In the genomic region with DNA sequence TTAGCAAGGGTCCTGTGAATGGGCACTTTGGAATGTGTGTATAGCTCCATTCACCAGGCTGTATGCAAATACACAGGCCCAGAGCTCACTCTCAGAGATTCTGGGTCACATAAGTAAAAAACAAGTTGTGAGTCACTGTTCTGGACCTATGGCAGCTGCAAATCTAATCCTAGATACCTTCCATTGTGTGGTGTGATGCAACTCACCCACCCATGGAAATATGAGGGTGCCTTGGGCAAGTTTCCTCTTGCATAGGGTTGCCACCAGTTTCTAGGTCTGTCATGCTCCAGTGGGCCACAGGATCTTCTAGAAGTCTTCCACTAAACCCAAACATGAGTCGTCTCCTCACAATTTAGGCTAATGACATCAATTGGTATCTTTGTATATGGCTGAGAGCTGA, we compare ENCODE assay signal across 25 mouse cellular contexts. TPM values are rescaled to one million over a fixed set of nuclear protein-coding genes. Genes with fewer than 3 reads are reported as not detected.
DNase-seq lines count a peak whose midpoint lies in the region; ATAC-seq and TF ChIP-seq lines count a peak whose summit lies in the region.
"Had no signal": no experiment of that assay in that cellular context is flagged by ENCODE, and none has a peak within 500 bp of the region (broad histone marks: within the 10 kb centered on the region; RNA-seq: fewer than 3 reads in every experiment).

No protein-coding gene starts in this region.

- no peak for TF ChIP-seq POLR2A in myocyte (IDR thresholded peaks at IDR 0.05; ENCODE audit: insufficient read length, low read depth)

- no peak overlapping the region for H3ac ChIP-seq in myocyte (ENCODE audit: control insufficient read depth, insufficient read length)

- no peaks in the 10 kb centered on the region for H3K27me3 ChIP-seq in myocyte (ENCODE audit: control insufficient read depth, insufficient read depth, insufficient read length)
- H3K27me3 ChIP-seq: embryonic facial prominence, embryonic 12.5 days; forebrain, embryonic 13.5 days; forebrain, embryonic 15.5 days had no signal

- peak; percentile 26; the same call in 1 of the 2 replicates for ATAC-seq in granulocyte monocyte progenitor cell, adult 5-6 weeks (replicated peaks; ENCODE audit: poor library complexity, severe bottlenecking)
- ATAC-seq: activated CD4-positive, CD25-positive, alpha-beta regulatory T cell, adult 4 months; forebrain, embryonic 13.5 days; forebrain, embryonic 15.5 days; forebrain, postnatal 0 days had no signal

- no peaks in the 10 kb centered on the region for H3K79me2 ChIP-seq in myocyte (ENCODE audit: control insufficient read depth, insufficient read depth)

- DNase-seq in heart, adult 11 months, result peak; percentile 37
- no peak for DNase-seq in heart, adult 9 months (ENCODE audit: low spot score in 2 of 2)
- DNase-seq in Muller cell, postnatal 12 days (ENCODE audit: inconsistent ontology term), result peak; percentile 70
- no peak for DNase-seq in adrenal gland, adult (ENCODE audit: inconsistent age in 2 of 2, low spot score in 1 of 2)
- DNase-seq in frontal cortex, adult 2 months (ENCODE audit: extremely low spot score in 1 of 2, low spot score in 1 of 2), result no peak
- no peak for DNase-seq in lung, postnatal 36 days
- DNase-seq: adrenal gland, adult 8-10 months; adrenal gland, postnatal 14 days; adrenal gland, postnatal 36 days; cerebellum, adult 11-12 months; cerebellum, adult 2 months; cerebellum, adult 9-10 months; cerebellum, postnatal 10 days; cerebellum, postnatal 25 days; forebrain, postnatal 0 days had no signal

- H3K36me3 ChIP-seq in myocyte (ENCODE audit: control insufficient read depth, insufficient read depth), result no peaks in the 10 kb centered on the region
- H3K36me3 ChIP-seq: embryonic facial prominence, embryonic 10.5 days; embryonic facial prominence, embryonic 12.5 days; forebrain, embryonic 15.5 days; G1E had no signal

- H3K4me2 ChIP-seq in myocyte (ENCODE audit: low read depth), result no peak overlapping the region
- H3K4me2 ChIP-seq: embryonic facial prominence, embryonic 12.5 days; forebrain, embryonic 13.5 days; forebrain, embryonic 15.5 days had no signal

- H3K4me3 ChIP-seq in myocyte, result no peak overlapping the region
- H3K4me3 ChIP-seq: embryonic facial prominence, embryonic 10.5 days; embryonic facial prominence, embryonic 12.5 days; forebrain, embryonic 13.5 days; forebrain, embryonic 15.5 days had no signal

TF ChIP-seq in myocyte, 11 proteins besides CTCF, POLR2A, EP300 and RAD21:
- TF ChIP-seq TCF3 (IDR thresholded peaks at IDR 0.05; ENCODE audit: insufficient read length, low read depth) (no peak), TCF12 (IDR thresholded peaks at IDR 0.05; ENCODE audit: insufficient read depth, poor library complexity, severe bottlenecking) (no peak), E2F4 (IDR thresholded peaks at IDR 0.05; ENCODE audit: insufficient read depth) (no peak), CEBPB (IDR thresholded peaks at IDR 0.05; ENCODE audit: insufficient read depth, poor library complexity, severe bottlenecking) (peak; percentile 77), MYOD1 (IDR thresholded peaks at IDR 0.05; ENCODE audit: control insufficient read depth in 1 of 3, insufficient read length in 2 of 3, low read depth in 2 of 3) (no peak)

RNA-seq across cellular contexts. Expression of a gene that starts 51.6 kb away (rescaled TPM):
- total RNA-seq in granulocyte monocyte progenitor cell, adult 5-6 weeks (2014; fragmentation: Nextera tagmentation), result 0.26 and 1.2 TPM in 2 replicates
- total RNA-seq in granulocyte monocyte progenitor cell, adult 5-6 weeks (2017), result 0.88 TPM in 1 of 2 replicates, not detected in the other
- 0.29 TPM for polyA plus RNA-seq in myocyte (2012; fragmentation: generic; extraction: Trizol)
- 0.02 TPM in 1 of 2 replicates, not detected in the other for polyA plus RNA-seq in frontal cortex, adult 2 months (2012; rRNA removed)
- total RNA-seq: forebrain, postnatal 0 days had no signal
- polyA plus RNA-seq: cortical plate, adult 2 months; embryonic facial prominence, embryonic 10.5 days; embryonic facial prominence, embryonic 12.5 days; forebrain, embryonic 11.5 days; forebrain, embryonic 13.5 days; forebrain, embryonic 15.5 days; forebrain, postnatal 0 days; G1E had no signal

Comparison
In these comparisons a context has a peak if more than half of its experiments do, and no peak if none do; other contexts are left out.
1. DNase-seq: peak in heart, adult 11 months (single experiment) and Muller cell, postnatal 12 days (single experiment); none in heart, adult 9 months (0 of 2), adrenal gland, adult (0 of 2), frontal cortex, adult 2 months (0 of 2) and lung, postnatal 36 days (single experiment).